Mouse (Mus musculus): ENCODE data around the gene Eid3. TPM values are rescaled to one million over a fixed set of nuclear protein-coding genes. Genes with fewer than 3 reads are reported as not detected.

The Eid3 gene
- polyA plus RNA-seq, 1 experiment from 2014 or later, result 0.46 TPM

DNA sequence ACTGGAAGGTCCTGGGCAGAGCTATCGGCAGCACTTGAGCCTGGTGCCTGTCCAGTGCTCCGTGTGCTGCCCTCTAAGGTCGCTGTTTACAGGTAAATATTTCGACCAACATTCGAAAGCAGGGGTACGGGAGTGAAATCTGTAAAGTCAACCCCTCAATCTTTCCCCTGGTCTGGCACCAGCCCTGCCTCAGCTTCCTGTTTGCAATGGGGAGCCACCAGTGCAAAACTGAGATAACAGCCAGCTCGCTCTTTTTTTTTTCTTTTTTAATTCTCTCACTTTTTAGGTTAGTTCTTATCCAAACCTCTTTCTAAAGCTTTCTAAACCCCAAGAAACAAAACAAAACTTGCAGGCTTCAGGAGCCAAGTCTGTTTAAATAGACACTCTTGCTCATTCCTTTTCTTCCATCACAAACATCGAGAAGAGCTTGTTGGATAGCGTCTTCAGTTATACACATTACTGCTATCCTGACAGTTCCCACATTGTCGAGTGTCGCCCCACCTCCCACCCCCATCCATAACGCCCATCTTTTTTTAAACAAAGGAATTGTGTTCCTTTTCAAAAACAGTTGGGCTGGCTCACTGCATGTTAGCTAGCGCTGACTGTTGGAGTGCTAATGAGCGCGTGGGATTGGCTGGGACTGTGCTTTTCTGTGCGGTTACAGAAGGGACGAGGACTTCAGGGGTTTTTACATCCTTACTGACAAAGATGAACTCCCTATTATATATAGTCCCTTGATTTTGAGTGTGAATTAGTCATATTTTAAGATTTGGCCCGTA, 27.6 kb downstream of the Eid3 start:
- Histone ChIP-seq H3K27me3 (ENCODE audit: control insufficient read depth, insufficient read depth, low read length) (no peaks in the 10 kb centered on the region), H3K4me2 (ENCODE audit: low read depth, low read length) (no peak overlapping the region), H3K9me3 (replicated peaks; ENCODE audit: control insufficient read depth, low read length) (no peaks in the 10 kb centered on the region), H3K4me3 (replicated peaks; ENCODE audit: low read length) (no peak overlapping the region), H3K9ac (ENCODE audit: low read length) (no peak overlapping the region), H3K36me3 (ENCODE audit: control insufficient read depth, insufficient read depth, low read length) (peaks cover 15% of the 10 kb centered on the region), H3K4me1 (ENCODE audit: control insufficient read depth, insufficient read depth, low read length) (peaks cover 18% of the 10 kb centered on the region; the same call in 1 of the 2 replicates), H3K27ac (ENCODE audit: low read length) (peak overlapping the region; percentile 47; the same call in 1 of the 2 replicates)
- WGBS, result 67% methylated on average over 18 of the region's 18 CpGs
- ATAC-seq (ENCODE audit: insufficient read depth, low FRiP score), result peak; percentile 49; the same call in 1 of the 2 replicates

DNA sequence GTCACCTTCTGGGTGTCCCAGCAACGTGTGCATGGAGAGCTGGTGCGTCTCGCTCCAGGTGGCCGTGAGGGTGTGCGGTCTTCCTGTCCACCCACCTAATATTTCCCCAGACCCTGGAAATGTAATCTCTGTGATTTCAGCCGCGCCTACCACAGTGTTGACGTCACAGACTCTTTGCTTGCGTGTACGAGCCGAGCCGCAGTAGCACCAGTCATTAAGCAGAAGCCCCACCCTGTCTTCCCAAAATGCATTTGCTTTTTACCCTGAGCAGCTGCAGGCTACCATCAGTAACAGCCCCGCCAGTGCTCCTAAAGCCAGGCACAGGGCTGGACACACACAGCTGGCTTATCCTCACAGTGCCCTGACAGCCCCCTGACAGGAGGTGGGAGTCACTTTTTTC, 31.5 kb downstream of the Eid3 start:
- no peak for ATAC-seq (ENCODE audit: insufficient read depth, low FRiP score)

DNA sequence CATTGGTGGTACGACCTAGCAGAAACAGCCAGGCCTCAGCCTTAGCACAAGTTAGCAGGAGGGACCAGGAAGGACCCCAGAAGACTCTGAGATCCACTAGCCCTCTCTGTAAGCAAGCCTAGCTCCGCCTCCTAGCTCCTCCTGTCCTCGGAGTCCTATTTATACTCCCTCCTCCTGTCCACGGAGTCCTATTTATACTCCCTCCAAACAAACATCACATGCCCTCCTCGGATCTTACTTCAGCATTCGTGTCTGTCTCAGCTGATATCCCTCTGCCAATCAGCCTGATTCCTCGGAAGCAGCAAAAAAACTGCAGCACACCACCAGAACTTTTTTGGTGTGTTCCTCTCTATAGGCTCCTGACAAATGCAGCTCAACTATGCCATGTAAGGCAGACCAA, 32.5 kb downstream of the Eid3 start:
- no peaks in the 10 kb centered on the region for H3K9me3 ChIP-seq (replicated peaks; ENCODE audit: control insufficient read depth, low read length)
- H3K9ac ChIP-seq (ENCODE audit: low read length), result no peak overlapping the region
- H3K27ac ChIP-seq (ENCODE audit: low read length), result no peak overlapping the region
- WGBS, result 43% methylated on average over 7 of the region's 7 CpGs
- no peak overlapping the region for H3K4me2 ChIP-seq (ENCODE audit: low read depth, low read length)
- H3K4me3 ChIP-seq (replicated peaks; ENCODE audit: low read length), result no peak overlapping the region
- peaks cover 15% of the 10 kb centered on the region for H3K36me3 ChIP-seq (ENCODE audit: control insufficient read depth, insufficient read depth, low read length)
- no peak for ATAC-seq (ENCODE audit: insufficient read depth, low FRiP score)
- H3K4me1 ChIP-seq (ENCODE audit: control insufficient read depth, insufficient read depth, low read length), result 0 out of 2 replicates have a peak, but pooled peaks cover 5% of the 10 kb centered on the region
- H3K27me3 ChIP-seq (ENCODE audit: control insufficient read depth, insufficient read depth, low read length), result no peaks in the 10 kb centered on the region

More for the DNA sequence above, 31.5 kb downstream of the Eid3 start:
- no peaks in the 10 kb centered on the region for H3K9me3 ChIP-seq (replicated peaks; ENCODE audit: control insufficient read depth, low read length)
- H3K9ac ChIP-seq (ENCODE audit: low read length), result no peak overlapping the region
- H3K4me1 ChIP-seq (ENCODE audit: control insufficient read depth, insufficient read depth, low read length), result 0 out of 2 replicates have a peak, but pooled peaks cover 5% of the 10 kb centered on the region
- H3K27me3 ChIP-seq (ENCODE audit: control insufficient read depth, insufficient read depth, low read length), result no peaks in the 10 kb centered on the region
- no peak overlapping the region for H3K4me2 ChIP-seq (ENCODE audit: low read depth, low read length)
- H3K27ac ChIP-seq (ENCODE audit: low read length), result no peak overlapping the region
- H3K36me3 ChIP-seq (ENCODE audit: control insufficient read depth, insufficient read depth, low read length), result peaks cover 15% of the 10 kb centered on the region
- WGBS, result 80% methylated on average over 13 of the region's 13 CpGs
- H3K4me3 ChIP-seq (replicated peaks; ENCODE audit: low read length), result no peak overlapping the region

DNA sequence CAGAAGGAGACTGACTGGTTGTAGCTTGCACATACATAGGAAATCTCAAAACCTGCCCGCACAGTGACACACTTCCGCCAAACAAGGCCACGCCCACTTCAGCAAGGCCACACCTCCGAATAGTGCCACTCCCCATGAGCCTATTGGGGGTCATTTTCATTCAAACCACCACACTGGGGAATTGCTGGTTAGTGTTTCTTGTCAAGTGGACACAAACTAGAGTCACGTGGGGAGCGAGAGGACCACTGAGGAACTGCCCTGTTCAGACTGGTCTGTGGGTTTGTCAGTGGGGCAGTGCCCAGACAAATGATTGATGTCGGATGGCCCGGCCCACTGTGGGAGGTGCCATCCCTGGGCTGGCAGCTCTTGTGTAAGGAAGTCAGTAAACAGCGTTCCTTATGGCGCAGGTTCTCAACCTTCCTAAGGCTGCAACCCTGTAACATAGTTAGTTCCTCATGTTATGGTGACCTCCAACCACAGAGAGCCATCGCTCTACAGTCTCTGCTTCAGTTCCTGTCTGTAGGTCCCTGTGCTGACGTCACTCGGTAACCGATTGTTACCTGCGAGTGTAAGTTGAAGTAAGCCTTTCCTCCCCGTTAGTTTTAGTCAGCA, 33.5 kb downstream of the Eid3 start:
- Histone ChIP-seq H3K4me3 (replicated peaks; ENCODE audit: low read length) (no peak overlapping the region), H3K4me1 (ENCODE audit: control insufficient read depth, insufficient read depth, low read length) (0 out of 2 replicates have a peak, but pooled peaks cover 5% of the 10 kb centered on the region), H3K27me3 (ENCODE audit: control insufficient read depth, insufficient read depth, low read length) (no peaks in the 10 kb centered on the region), H3K27ac (ENCODE audit: low read length) (no peak overlapping the region), H3K9me3 (replicated peaks; ENCODE audit: control insufficient read depth, low read length) (no peaks in the 10 kb centered on the region), H3K9ac (ENCODE audit: low read length) (no peak overlapping the region), H3K4me2 (ENCODE audit: low read depth, low read length) (no peak overlapping the region), H3K36me3 (ENCODE audit: control insufficient read depth, insufficient read depth, low read length) (peaks cover 15% of the 10 kb centered on the region)
- peak; percentile 53; the same call in 1 of the 2 replicates for ATAC-seq (ENCODE audit: insufficient read depth, low FRiP score)
- WGBS, result 41% methylated on average over 16 of the region's 16 CpGs

DNA sequence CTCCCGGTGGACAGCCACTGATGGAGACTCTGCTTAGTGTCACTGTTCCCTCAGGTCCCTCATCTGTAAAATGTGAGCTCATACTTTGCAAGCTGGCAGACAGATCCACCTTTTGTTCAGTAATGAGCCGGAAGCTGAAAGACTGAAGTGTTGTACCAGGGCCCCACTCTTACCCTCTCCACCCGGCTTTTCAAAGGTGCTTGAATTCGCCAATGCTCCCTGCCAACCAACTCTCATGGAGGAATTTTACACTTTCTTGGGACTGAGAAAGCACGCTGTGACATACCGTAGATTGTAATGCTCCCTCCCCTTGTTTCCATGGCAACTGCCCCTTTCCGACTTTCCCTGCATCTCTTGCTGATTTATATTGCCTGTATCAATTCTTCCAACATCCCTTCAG, 34.1 kb downstream of the Eid3 start:
- no peak overlapping the region for H3K9ac ChIP-seq (ENCODE audit: low read length)
- no peak overlapping the region for H3K4me3 ChIP-seq (replicated peaks; ENCODE audit: low read length)
- H3K4me2 ChIP-seq (ENCODE audit: low read depth, low read length), result no peak overlapping the region
- ATAC-seq (ENCODE audit: insufficient read depth, low FRiP score), result no peak
- peaks cover 15% of the 10 kb centered on the region for H3K36me3 ChIP-seq (ENCODE audit: control insufficient read depth, insufficient read depth, low read length)
- 0 out of 2 replicates have a peak, but pooled peaks cover 5% of the 10 kb centered on the region for H3K4me1 ChIP-seq (ENCODE audit: control insufficient read depth, insufficient read depth, low read length)
- no peaks in the 10 kb centered on the region for H3K9me3 ChIP-seq (replicated peaks; ENCODE audit: control insufficient read depth, low read length)
- H3K27ac ChIP-seq (ENCODE audit: low read length), result no peak overlapping the region
- no peaks in the 10 kb centered on the region for H3K27me3 ChIP-seq (ENCODE audit: control insufficient read depth, insufficient read depth, low read length)
- 38% methylated on average over 7 of the region's 7 CpGs for WGBS

DNA sequence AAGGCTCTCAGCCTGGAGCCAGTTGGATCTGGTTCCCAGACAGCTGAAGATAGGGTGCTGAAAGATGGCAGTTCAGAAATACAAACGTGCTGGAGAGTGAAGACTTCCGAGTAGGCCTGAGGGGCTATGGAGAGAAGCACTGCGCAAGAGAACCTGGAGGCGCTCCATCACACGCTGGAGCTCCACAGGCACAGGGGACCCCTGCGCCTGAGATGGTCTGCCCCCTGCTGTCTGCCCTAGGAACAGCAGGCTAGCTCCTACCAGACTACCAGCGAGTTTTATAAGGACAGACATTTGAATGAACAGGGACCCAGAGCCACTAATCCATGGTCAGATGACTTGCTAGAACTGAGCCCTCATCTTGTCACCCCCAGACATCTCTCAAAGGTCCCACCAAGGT, 35.0 kb downstream of the Eid3 start:
- Histone ChIP-seq H3K36me3 (ENCODE audit: control insufficient read depth, insufficient read depth, low read length) (peaks cover 8% of the 10 kb centered on the region; the same call in 1 of the 2 replicates), H3K27me3 (ENCODE audit: control insufficient read depth, insufficient read depth, low read length) (no peaks in the 10 kb centered on the region), H3K4me2 (ENCODE audit: low read depth, low read length) (no peak overlapping the region), H3K4me3 (replicated peaks; ENCODE audit: low read length) (no peak overlapping the region), H3K9me3 (replicated peaks; ENCODE audit: control insufficient read depth, low read length) (no peaks in the 10 kb centered on the region), H3K9ac (ENCODE audit: low read length) (no peak overlapping the region), H3K27ac (ENCODE audit: low read length) (no peak overlapping the region), H3K4me1 (ENCODE audit: control insufficient read depth, insufficient read depth, low read length) (0 out of 2 replicates have a peak, but pooled peaks cover 5% of the 10 kb centered on the region)
- 6% methylated on average over 7 of the region's 7 CpGs for WGBS
- ATAC-seq (ENCODE audit: insufficient read depth, low FRiP score), result peak; percentile 79; the same call in 1 of the 2 replicates

DNA sequence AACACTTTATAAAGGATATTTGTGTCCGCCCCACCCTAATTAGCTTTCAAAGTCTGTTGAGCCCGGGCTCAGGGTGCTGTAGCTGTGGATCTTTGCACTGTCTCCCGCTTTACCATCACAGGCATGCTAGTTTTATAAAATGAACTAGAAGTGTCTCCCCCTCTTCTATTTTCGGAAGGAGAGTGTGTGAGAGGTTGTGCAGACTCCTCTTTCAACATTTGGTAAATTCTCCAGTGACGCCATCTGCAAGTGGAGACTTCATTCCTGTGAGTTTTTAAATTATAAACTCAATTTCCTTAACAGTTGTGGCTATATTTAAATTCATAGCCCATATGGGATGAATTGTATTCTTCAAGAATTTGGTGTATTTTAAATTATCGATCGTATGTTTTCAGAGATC, 42.1 kb downstream of the Eid3 start:
- no peak overlapping the region for H3K27ac ChIP-seq (ENCODE audit: low read length)
- no peaks in the 10 kb centered on the region for H3K36me3 ChIP-seq (ENCODE audit: control insufficient read depth, insufficient read depth, low read length)
- H3K9me3 ChIP-seq (replicated peaks; ENCODE audit: control insufficient read depth, low read length), result no peaks in the 10 kb centered on the region
- WGBS, result 78% methylated on average over 7 of the region's 7 CpGs
- H3K4me1 ChIP-seq (ENCODE audit: control insufficient read depth, insufficient read depth, low read length), result no peaks in the 10 kb centered on the region
- H3K9ac ChIP-seq (ENCODE audit: low read length), result no peak overlapping the region
- H3K27me3 ChIP-seq (ENCODE audit: control insufficient read depth, insufficient read depth, low read length), result no peaks in the 10 kb centered on the region
- no peak overlapping the region for H3K4me2 ChIP-seq (ENCODE audit: low read depth, low read length)
- no peak for ATAC-seq (ENCODE audit: insufficient read depth, low FRiP score)
- H3K4me3 ChIP-seq (replicated peaks; ENCODE audit: low read length), result no peak overlapping the region

DNA sequence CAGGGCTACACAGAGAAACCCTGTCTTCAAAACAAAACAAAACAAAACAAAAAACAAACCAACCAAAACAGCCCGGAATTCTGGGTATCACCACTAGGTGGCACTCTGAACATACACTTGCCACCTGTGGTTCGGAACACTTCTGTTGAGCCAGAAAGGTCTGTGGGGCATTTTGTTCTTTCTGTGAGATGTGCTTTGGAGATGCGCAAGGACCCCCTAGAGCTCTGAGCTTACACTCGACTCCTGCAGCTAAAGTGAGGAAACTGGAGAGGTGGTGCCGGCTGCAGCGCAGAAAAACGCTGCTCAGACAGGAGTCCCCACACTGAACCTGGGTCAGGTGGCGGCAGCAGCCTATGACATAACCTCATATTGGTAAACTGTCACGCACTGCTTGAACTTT, 43.0 kb downstream of the Eid3 start:
- Histone ChIP-seq H3K9ac (ENCODE audit: low read length) (no peak overlapping the region), H3K27ac (ENCODE audit: low read length) (no peak overlapping the region), H3K4me2 (ENCODE audit: low read depth, low read length) (0 out of 2 replicates have a peak overlapping the region, but pooled peaks have one; percentile 15), H3K9me3 (replicated peaks; ENCODE audit: control insufficient read depth, low read length) (no peaks in the 10 kb centered on the region), H3K27me3 (ENCODE audit: control insufficient read depth, insufficient read depth, low read length) (no peaks in the 10 kb centered on the region), H3K4me3 (replicated peaks; ENCODE audit: low read length) (no peak overlapping the region), H3K4me1 (ENCODE audit: control insufficient read depth, insufficient read depth, low read length) (no peaks in the 10 kb centered on the region), H3K36me3 (ENCODE audit: control insufficient read depth, insufficient read depth, low read length) (no peaks in the 10 kb centered on the region)
- WGBS, result 15% methylated on average over 9 of the region's 9 CpGs
- no peak for ATAC-seq (ENCODE audit: insufficient read depth, low FRiP score)

DNA sequence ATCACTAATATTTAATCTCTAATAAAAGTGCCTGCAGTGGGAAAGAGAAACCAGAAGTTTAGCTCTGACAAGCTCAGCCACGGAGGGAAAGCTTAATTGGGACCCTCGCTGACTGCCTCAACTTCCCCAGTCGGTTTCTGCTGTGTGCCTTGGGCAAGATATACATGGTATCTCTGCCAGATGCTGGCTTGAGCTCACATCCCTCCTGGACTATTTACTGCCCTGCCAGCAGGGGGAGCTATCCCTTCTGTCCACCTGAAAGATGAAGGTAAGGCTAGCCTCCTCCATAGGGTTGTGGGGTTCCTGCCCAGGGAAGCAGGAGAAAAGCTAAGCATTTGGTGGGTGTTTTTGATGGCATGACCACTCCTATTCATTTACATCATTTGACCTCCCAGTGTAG, 43.8 kb downstream of the Eid3 start:
- 74% methylated on average over 3 of the region's 3 CpGs for WGBS
- Histone ChIP-seq H3K4me1 (ENCODE audit: control insufficient read depth, insufficient read depth, low read length) (no peaks in the 10 kb centered on the region), H3K4me3 (replicated peaks; ENCODE audit: low read length) (no peak overlapping the region), H3K36me3 (ENCODE audit: control insufficient read depth, insufficient read depth, low read length) (no peaks in the 10 kb centered on the region), H3K27me3 (ENCODE audit: control insufficient read depth, insufficient read depth, low read length) (no peaks in the 10 kb centered on the region), H3K27ac (ENCODE audit: low read length) (no peak overlapping the region), H3K9me3 (replicated peaks; ENCODE audit: control insufficient read depth, low read length) (no peaks in the 10 kb centered on the region), H3K4me2 (ENCODE audit: low read depth, low read length) (no peak overlapping the region), H3K9ac (ENCODE audit: low read length) (no peak overlapping the region)
- no peak for ATAC-seq (ENCODE audit: insufficient read depth, low FRiP score)

Data from stomach, embryonic 16.5 days (tissue).